Mouse (Mus musculus): Measurements from ENCODE around the gene Stat5a. TPM values are rescaled to one million over a fixed set of nuclear protein-coding genes. Genes with fewer than 3 reads are reported as not detected.

Gene Stat5a
- polyA plus RNA-seq, 1 experiment = 2.1 TPM

DNA sequence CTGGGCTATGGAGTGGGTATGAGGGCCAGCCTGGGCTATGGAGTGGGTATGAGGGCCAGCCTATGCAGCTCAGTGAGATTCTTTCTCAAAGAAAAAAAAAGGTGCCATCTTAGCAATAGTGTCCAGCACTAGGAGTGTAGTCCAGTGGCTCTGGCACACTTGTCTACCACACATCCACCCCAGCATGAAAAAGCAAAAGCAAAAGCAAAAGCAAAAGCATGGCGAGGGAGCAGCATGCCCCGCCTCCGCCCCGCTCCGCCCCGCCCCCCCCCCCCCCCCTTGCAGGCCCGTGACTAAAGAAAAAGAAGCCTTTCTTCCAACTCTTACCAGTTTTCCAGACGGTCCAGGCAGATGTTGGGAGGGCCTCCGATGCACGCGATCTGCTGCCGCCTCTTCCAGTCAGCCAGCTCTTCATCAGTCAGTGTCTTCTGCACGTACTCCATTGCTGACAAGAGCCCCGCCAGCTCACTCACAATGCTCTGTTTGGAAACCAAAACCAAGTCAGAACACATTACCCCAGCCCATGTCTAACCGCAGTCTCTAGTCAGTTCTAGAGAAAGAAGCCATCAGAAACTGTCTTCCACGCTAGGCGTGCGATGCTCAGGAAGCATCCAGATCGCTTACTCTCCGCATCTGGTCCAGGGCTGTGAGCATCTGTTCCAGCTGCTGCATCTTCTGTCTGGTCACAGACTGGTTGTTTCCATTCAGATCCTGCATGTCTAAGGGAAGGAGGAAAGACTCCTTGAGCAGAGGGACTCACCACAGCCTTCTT, 45.6 kb downstream of the Stat5a start:
- no peak for DNase-seq (ENCODE audit: low read depth)
- TF ChIP-seq CTCF (IDR thresholded peaks at IDR 0.05; ENCODE audit: borderline replicate concordance, extremely low read depth, insufficient read depth, insufficient read length) = no peak
- no peak for TF ChIP-seq POLR2A (IDR thresholded peaks at IDR 0.05; ENCODE audit: borderline replicate concordance, extremely low read depth, insufficient read depth, insufficient read length, poor library complexity, severe bottlenecking)

DNA sequence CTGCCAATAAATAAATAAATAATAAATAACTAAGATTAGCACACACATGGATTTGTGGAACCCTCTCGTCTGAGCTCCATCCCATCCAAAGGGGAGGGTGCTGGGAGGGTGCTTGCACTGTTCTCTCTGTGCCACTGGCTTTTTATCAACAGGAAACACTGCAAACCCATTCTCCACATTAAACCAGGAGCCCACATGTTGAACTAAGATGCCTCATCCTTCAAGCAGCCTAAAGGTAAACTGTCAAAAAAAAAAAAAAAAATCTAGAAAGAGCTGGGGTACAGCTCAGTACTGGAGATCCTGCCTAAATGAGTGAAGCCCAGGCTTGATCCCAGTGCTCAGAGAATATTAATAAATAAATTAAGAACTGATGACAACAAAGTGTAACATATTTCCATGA, 46.8 kb downstream of the Stat5a start:
- no peak for DNase-seq (ENCODE audit: low read depth)
- TF ChIP-seq POLR2A (IDR thresholded peaks at IDR 0.05; ENCODE audit: borderline replicate concordance, extremely low read depth, insufficient read depth, insufficient read length, poor library complexity, severe bottlenecking) (no peak), CTCF (IDR thresholded peaks at IDR 0.05; ENCODE audit: borderline replicate concordance, extremely low read depth, insufficient read depth, insufficient read length) (no peak)

DNA sequence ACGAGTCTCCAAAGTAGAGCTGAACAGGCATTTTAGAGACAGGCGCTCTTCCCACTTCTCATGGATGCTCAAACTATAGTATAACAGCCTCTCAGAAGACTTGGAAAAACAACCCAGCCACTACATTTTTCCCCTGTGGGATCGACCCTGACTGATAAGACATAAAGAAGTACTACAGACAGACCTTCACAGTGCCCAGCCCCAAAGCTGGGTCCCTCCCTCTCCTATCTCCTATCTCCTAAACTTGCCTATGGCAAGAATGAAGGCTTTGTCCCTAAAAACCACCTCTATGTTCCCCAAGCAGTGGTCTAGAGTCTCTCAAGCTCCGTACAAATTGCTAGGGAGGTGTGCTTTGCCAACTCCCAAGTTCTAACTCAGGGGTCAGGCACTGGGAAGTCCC, 47.7 kb downstream of the Stat5a start:
- TF ChIP-seq POLR2A (IDR thresholded peaks at IDR 0.05; ENCODE audit: borderline replicate concordance, extremely low read depth, insufficient read depth, insufficient read length, poor library complexity, severe bottlenecking) = no peak
- no peak for TF ChIP-seq CTCF (IDR thresholded peaks at IDR 0.05; ENCODE audit: borderline replicate concordance, extremely low read depth, insufficient read depth, insufficient read length)
- DNase-seq (ENCODE audit: low read depth) = no peak

DNA sequence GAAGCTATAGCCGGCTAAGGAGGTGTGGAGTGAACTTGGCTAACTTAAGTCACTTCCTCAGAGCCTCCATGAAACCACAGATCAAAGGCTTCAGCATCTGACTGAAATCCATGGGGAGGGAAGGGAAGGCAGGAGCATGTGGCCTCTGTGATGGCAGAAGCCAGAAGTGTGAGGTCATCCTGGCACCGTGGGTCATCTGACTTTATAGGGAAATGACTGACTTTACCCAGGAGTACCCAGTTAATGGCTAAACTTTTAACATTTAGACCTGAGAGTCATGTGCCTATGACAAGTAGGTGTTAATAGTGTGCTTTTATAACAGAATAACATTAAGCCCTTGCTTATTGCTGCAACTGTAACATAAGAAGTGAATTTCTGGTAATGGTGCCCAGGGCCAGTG, 49.0 kb downstream of the Stat5a start:
- no peak for DNase-seq (ENCODE audit: low read depth)
- no peak for TF ChIP-seq POLR2A (IDR thresholded peaks at IDR 0.05; ENCODE audit: borderline replicate concordance, extremely low read depth, insufficient read depth, insufficient read length, poor library complexity, severe bottlenecking)
- TF ChIP-seq CTCF (IDR thresholded peaks at IDR 0.05; ENCODE audit: borderline replicate concordance, extremely low read depth, insufficient read depth, insufficient read length) = no peak

GRCm38 (mm10) chr11:100908567-100908966, 49.4 kb downstream of the Stat5a start:
- no peak for DNase-seq (ENCODE audit: low read depth)
- TF ChIP-seq POLR2A (IDR thresholded peaks at IDR 0.05; ENCODE audit: borderline replicate concordance, extremely low read depth, insufficient read depth, insufficient read length, poor library complexity, severe bottlenecking) = no peak
- no peak for TF ChIP-seq CTCF (IDR thresholded peaks at IDR 0.05; ENCODE audit: borderline replicate concordance, extremely low read depth, insufficient read depth, insufficient read length)

- TF ChIP-seq CTCF (IDR thresholded peaks at IDR 0.05; ENCODE audit: borderline replicate concordance, extremely low read depth, insufficient read depth, insufficient read length) (no peak), POLR2A (IDR thresholded peaks at IDR 0.05; ENCODE audit: borderline replicate concordance, extremely low read depth, insufficient read depth, insufficient read length, poor library complexity, severe bottlenecking) (no peak)
- no peak for DNase-seq (ENCODE audit: low read depth)
Measured at GRCm38 (mm10) chr11:100912401-100913155, 53.4 kb downstream of the Stat5a start.

DNA sequence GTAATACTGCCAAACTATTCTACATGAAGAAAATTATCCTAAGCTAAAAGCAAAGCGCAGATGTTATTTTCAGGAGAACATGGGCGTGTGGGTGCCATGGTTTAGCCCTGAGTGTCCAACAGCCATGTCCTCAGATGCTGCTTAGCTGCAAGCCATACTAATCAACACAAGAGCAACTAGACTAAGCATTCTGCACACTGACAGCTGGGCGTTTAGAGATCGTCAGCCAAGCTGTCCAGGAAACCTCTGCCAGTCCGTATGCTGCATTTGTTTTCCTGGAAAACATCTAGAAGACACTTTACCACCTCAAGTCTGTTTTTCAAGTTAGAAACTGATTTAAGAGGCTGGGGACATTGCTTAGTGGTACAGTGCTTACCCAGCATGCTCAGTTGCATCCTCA, 55.3 kb downstream of the Stat5a start:
- TF ChIP-seq POLR2A (IDR thresholded peaks at IDR 0.05; ENCODE audit: borderline replicate concordance, extremely low read depth, insufficient read depth, insufficient read length, poor library complexity, severe bottlenecking) (no peak), CTCF (IDR thresholded peaks at IDR 0.05; ENCODE audit: borderline replicate concordance, extremely low read depth, insufficient read depth, insufficient read length) (no peak)
- peak; percentile 31 for DNase-seq (ENCODE audit: low read depth)

GRCm38 (mm10) chr11:100915063-100915462, 55.9 kb downstream of the Stat5a start:
- TF ChIP-seq POLR2A (IDR thresholded peaks at IDR 0.05; ENCODE audit: borderline replicate concordance, extremely low read depth, insufficient read depth, insufficient read length, poor library complexity, severe bottlenecking) (no peak), CTCF (IDR thresholded peaks at IDR 0.05; ENCODE audit: borderline replicate concordance, extremely low read depth, insufficient read depth, insufficient read length) (no peak)
- DNase-seq (ENCODE audit: low read depth) = no peak

GRCm38 (mm10) chr11:100916432-100916971, 57.4 kb downstream of the Stat5a start:
- no peak for TF ChIP-seq CTCF (IDR thresholded peaks at IDR 0.05; ENCODE audit: borderline replicate concordance, extremely low read depth, insufficient read depth, insufficient read length)
- no peak for TF ChIP-seq POLR2A (IDR thresholded peaks at IDR 0.05; ENCODE audit: borderline replicate concordance, extremely low read depth, insufficient read depth, insufficient read length, poor library complexity, severe bottlenecking)
- no peak for DNase-seq (ENCODE audit: low read depth)

- TF ChIP-seq CTCF (IDR thresholded peaks at IDR 0.05; ENCODE audit: borderline replicate concordance, extremely low read depth, insufficient read depth, insufficient read length) (no peak), POLR2A (IDR thresholded peaks at IDR 0.05; ENCODE audit: borderline replicate concordance, extremely low read depth, insufficient read depth, insufficient read length, poor library complexity, severe bottlenecking) (no peak)
Measured at GRCm38 (mm10) chr11:100918007-100918406, 58.9 kb downstream of the Stat5a start.

DNA sequence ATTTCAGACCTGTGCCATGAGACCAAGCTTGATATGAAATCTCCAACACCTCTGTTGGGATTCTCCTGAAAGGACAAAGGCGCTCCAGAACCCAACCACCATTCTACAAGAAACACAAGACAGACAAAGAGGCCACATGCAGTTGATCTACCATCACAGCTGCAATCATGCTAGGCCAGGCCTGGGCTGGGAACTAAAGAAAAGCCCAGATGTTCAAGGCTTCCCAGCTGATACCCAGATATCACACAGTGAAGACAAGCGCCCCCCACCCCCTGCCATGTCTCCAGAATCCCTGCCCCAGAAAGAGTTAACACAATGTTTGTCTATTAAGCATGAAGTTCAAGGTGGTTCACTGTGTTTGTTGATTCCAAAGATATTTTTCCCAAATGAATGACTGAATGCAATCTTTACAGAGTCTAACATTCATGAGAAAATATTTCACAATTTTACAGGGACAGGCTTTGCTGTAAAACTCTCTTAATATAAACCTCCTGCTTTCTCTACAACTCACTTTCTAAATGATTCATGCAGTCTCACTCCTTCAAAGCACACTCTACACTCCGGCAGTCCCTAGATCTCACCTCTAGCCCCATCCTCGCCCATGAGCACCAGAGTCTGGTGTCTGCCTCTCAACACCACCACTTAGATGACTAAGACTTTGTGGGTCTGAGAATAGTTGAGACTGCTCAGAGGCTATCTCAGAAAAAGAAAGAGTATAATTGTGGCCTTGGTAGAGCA, 61.9 kb downstream of the Stat5a start:
- DNase-seq (ENCODE audit: low read depth) = no peak
- TF ChIP-seq CTCF (IDR thresholded peaks at IDR 0.05; ENCODE audit: borderline replicate concordance, extremely low read depth, insufficient read depth, insufficient read length) (no peak), POLR2A (IDR thresholded peaks at IDR 0.05; ENCODE audit: borderline replicate concordance, extremely low read depth, insufficient read depth, insufficient read length, poor library complexity, severe bottlenecking) (no peak)

More at GRCm38 (mm10) chr11:100918007-100918406, 58.9 kb downstream of the Stat5a start:
- DNase-seq (ENCODE audit: low read depth) = no peak

All from brain, embryonic 14.5 days (tissue).